Mouse (Mus musculus) CH12.LX (cell line): ENCODE data around the gene Cyp24a1. TPM values are rescaled to one million over a fixed set of nuclear protein-coding genes. Genes with fewer than 3 reads are reported as not detected.

Source experiments
- DNase-seq: peaks from one replicate; pipeline ENCODE4 v3.0.0-alpha.2; 2013; ENCODE audit errors: extremely low read depth
- H3K27ac ChIP-seq: 2 replicates; pipeline ENCODE4 v1.5.1; 2012; ENCODE audit warnings: low read depth, mild to moderate bottlenecking, control low read depth, moderate library complexity; ENCODE audit not compliant: insufficient read depth
- H3K27me3 ChIP-seq: replicated peaks from 2 replicates; pipeline ENCODE3; 2012; ENCODE audit warnings: inconsistent platforms
- H3K36me3 ChIP-seq, 2 experiments: replicated peaks in 1 of 2; 2 replicates each; pipeline versions ENCODE3 to v1.6.1; 2012; ENCODE audit warnings: inconsistent platforms in 1 of 2, low read length in 1 of 2, mild to moderate bottlenecking in 1 of 2, mixed read lengths in 1 of 2, moderate library complexity in 1 of 2; ENCODE audit not compliant: control insufficient read depth in 1 of 2, insufficient read depth in 1 of 2
- H3K4me1 ChIP-seq, 2 experiments: 2 replicates each; pipeline ENCODE4 v1.6.1; 2012; ENCODE audit warnings: inconsistent platforms in 1 of 2, moderate library complexity in 1 of 2; ENCODE audit not compliant: insufficient read depth in 2 of 2, control insufficient read depth in 1 of 2
- H3K4me2 ChIP-seq: 2 replicates; pipeline ENCODE4 v1.6.1; 2012; ENCODE audit warnings: low read depth, mild to moderate bottlenecking, control low read depth; ENCODE audit not compliant: poor library complexity, insufficient read depth, severe bottlenecking
- H3K4me3 ChIP-seq, 3 experiments: fragments of 150-350 bp in 1 of 3; sonication (generic) in 1 of 3; replicated peaks in 1 of 3; 2 replicates each; pipeline versions ENCODE3 to v1.5.1; 2011 to 2012; ENCODE audit warnings: low read depth in 2 of 3, low read length in 2 of 3, mild to moderate bottlenecking in 2 of 3, moderate library complexity in 2 of 3, control low read depth in 1 of 3, improper control_type of control experiment in 1 of 3, inconsistent platforms in 1 of 3, mixed read lengths in 1 of 3; ENCODE audit not compliant: poor library complexity in 1 of 3
- H3K79me2 ChIP-seq: replicated peaks from 2 replicates; pipeline ENCODE4 v1.6.1; 2012; ENCODE audit warnings: mild to moderate bottlenecking, moderate library complexity; ENCODE audit not compliant: control insufficient read depth, poor library complexity, insufficient read depth, severe bottlenecking; ENCODE audit errors: extremely low read depth
- H3K9ac ChIP-seq: 2 replicates; pipeline ENCODE4 v1.6.1; 2012; ENCODE audit warnings: low read depth, mild to moderate bottlenecking, control low read depth, moderate library complexity; ENCODE audit not compliant: insufficient read depth
- H3K9me3 ChIP-seq: replicated peaks from 2 replicates; pipeline ENCODE3; 2012; ENCODE audit warnings: low read length, inconsistent platforms, mixed read lengths
- BHLHE40 ChIP-seq: IDR thresholded peaks from 2 replicates; pipeline ENCODE4 v1.6.1; 2011; ENCODE audit warnings: mild to moderate bottlenecking, low read depth, low read length, improper control_type of control experiment
- CHD2 ChIP-seq: IDR thresholded peaks from 2 replicates; pipeline ENCODE4 v1.6.1; 2011; ENCODE audit warnings: low read length, improper control_type of control experiment
- ELF1 ChIP-seq: IDR thresholded peaks from 2 replicates; pipeline ENCODE4 v1.6.1; 2014; ENCODE audit warnings: low read depth, mild to moderate bottlenecking, inconsistent platforms, low read length, improper control_type of control experiment
- ETS1 ChIP-seq: conservative IDR thresholded peaks from 2 replicates; pipeline ENCODE4 v1.6.1; 2012; ENCODE audit warnings: low read depth, mild to moderate bottlenecking, inconsistent platforms, low read length, improper control_type of control experiment, moderate library complexity
- HCFC1 ChIP-seq: IDR thresholded peaks from 2 replicates; pipeline ENCODE4 v1.6.1; 2012; ENCODE audit warnings: low read depth, mild to moderate bottlenecking, inconsistent platforms, low read length, improper control_type of control experiment
- JUND ChIP-seq: conservative IDR thresholded peaks from 2 replicates; pipeline ENCODE4 v1.6.1; 2011; ENCODE audit warnings: low read depth, low read length, improper control_type of control experiment
- MAFK ChIP-seq: IDR thresholded peaks from 2 replicates; pipeline ENCODE4 v1.6.1; 2011; ENCODE audit warnings: low read length, improper control_type of control experiment; ENCODE audit not compliant: insufficient replicate concordance
- MAX ChIP-seq: IDR thresholded peaks from 2 replicates; pipeline ENCODE4 v1.6.1; 2011; ENCODE audit warnings: low read length, improper control_type of control experiment
- MAZ ChIP-seq: IDR thresholded peaks from 2 replicates; pipeline ENCODE4 v1.6.1; 2012; ENCODE audit warnings: low read depth, mild to moderate bottlenecking, inconsistent platforms, low read length, improper control_type of control experiment, moderate library complexity
- RCOR1 ChIP-seq: conservative IDR thresholded peaks from 2 replicates; pipeline ENCODE4 v1.6.1; 2012; ENCODE audit warnings: low read depth, mild to moderate bottlenecking, inconsistent platforms, low read length, improper control_type of control experiment
- SIN3A ChIP-seq: IDR thresholded peaks from 2 replicates; pipeline ENCODE4 v1.6.1; 2012; ENCODE audit warnings: low read length, improper control_type of control experiment, inconsistent platforms
- TBP ChIP-seq: conservative IDR thresholded peaks from 2 replicates; pipeline ENCODE4 v1.6.1; 2011; ENCODE audit warnings: low read depth, low read length, improper control_type of control experiment
- TCF12 ChIP-seq: IDR thresholded peaks from 2 replicates; pipeline ENCODE4 v1.6.1; 2014; ENCODE audit warnings: low read depth, mild to moderate bottlenecking, inconsistent platforms, low read length, improper control_type of control experiment
- USF2 ChIP-seq: conservative IDR thresholded peaks from 2 replicates; pipeline ENCODE4 v1.6.1; 2011; ENCODE audit warnings: low read depth, low read length, improper control_type of control experiment
- ZKSCAN1 ChIP-seq: IDR thresholded peaks from 2 replicates; pipeline ENCODE4 v1.6.1; 2012; ENCODE audit warnings: low read depth, inconsistent platforms, low read length, improper control_type of control experiment, borderline replicate concordance
- ZNF384 ChIP-seq: IDR thresholded peaks from 2 replicates; pipeline ENCODE4 v1.6.1; 2012; ENCODE audit warnings: low read depth, low read length, improper control_type of control experiment, inconsistent platforms
- dilution Hi-C: fragments of 300-500 bp; cut with MboI; formaldehyde crosslinking; loops from 2 replicates; pipeline ENCODE4 v1.14.3; 2020; ENCODE audit warnings: low sequenced_read_pairs; ENCODE audit not compliant: extremely low pct_unique_long_range_greater_than_20kb, extremely low pct_ligation_motif_present
- in situ Hi-C: fragments of 300-500 bp; cut with MboI; formaldehyde crosslinking; loops from 3 replicates; pipeline ENCODE4 v1.14.3; 2019; ENCODE audit warnings: low sequenced_read_pairs, low pct_ligation_motif_present, low pct_unique_long_range_greater_than_20kb, mixed read lengths
- polyA plus RNA-seq: library from polyadenylated mRNA; unstranded; fragments of >175 nt; gene quantifications from 2 replicates; pipeline ENCODE4 v1.2.1, GENCODE M21; 2012; ENCODE audit warnings: low read depth; ENCODE audit not compliant: insufficient read length
- total RNA-seq, 2 experiments: library from RNA; depleted of rRNA; stranded (reverse); fragments of 300-350 nt in 1 of 2; fragments of >200 nt in 1 of 2; gene quantifications; 2 replicates each; pipeline ENCODE4 v1.2.3; 2012 to 2014

Gene Cyp24a1
- total and polyA plus RNA-seq, 3 experiments, result not detected

DNA sequence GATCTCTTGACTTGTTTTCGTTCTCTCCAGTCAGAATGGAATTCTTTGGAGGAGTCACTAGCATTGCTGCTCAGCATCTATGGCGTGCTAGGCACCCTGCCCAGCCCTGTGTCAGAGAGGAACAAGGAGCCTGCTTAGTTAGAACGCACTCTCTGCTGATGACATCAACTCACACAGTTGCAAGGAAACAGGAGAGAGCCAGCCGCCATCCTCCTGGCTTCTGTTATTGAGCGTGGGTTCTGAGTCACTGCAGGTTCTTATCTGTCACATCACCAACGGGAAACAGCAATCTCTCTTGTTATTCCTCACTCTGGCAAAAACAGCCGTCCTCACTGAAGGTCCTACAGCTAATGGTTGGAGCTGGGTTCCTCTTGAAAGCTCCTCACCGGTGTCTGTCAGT lies 6.4 kb upstream of the Cyp24a1 start:
- Histone ChIP-seq H3K4me2 (0 out of 2 replicates have a peak overlapping the region, but pooled peaks have one; percentile 15), H3K27me3 (peaks cover 37% of the 10 kb centered on the region), H3K4me3 (no peak overlapping the region), H3K9ac (no peak overlapping the region), H3K27ac (no peak overlapping the region), H3K4me1 (peaks cover 5% of the 10 kb centered on the region in 2 experiments), H3K36me3 (no peaks in the 10 kb centered on the region), H3K79me2 (no peaks in the 10 kb centered on the region), H3K9me3 (no peaks in the 10 kb centered on the region)
- TF ChIP-seq TBP (no peak), USF2 (no peak)
- in situ Hi-C loops, result loop anchor here (10.0 to 25.0 kb wide), 4 partner anchors 149 to 1541 kb away; partner anchors contain the start of gene Zfp64
- DNase-seq, result no peak
- dilution Hi-C loops, result no loop called here

DNA sequence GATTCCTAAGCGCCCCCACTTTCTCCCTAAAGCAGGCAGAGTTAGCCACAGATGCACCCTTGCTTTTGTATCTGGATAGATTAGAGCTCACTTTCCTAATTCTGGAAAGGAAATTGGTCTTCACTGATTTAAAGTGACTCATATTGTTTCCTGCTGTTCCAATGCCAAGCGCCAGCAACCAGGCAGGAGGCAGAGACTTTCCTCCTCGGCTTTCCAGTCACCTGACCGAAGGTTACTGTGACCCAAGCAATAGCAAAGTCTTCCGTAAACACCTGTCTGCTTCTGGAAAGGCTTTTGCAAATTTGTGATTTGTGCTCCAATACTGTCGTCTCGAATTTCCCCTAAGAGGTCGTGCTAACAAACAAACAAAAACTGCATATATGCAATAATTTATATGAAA lies 1.1 kb upstream of the Cyp24a1 start:
- Histone ChIP-seq H3K79me2 (no peaks in the 10 kb centered on the region), H3K9me3 (no peaks in the 10 kb centered on the region), H3K27me3 (peaks cover 39% of the 10 kb centered on the region), H3K36me3 (no peaks in the 10 kb centered on the region), H3K4me1 (no peaks in the 10 kb centered on the region), H3K27ac (no peak overlapping the region), H3K4me2 (no peak overlapping the region), H3K9ac (no peak overlapping the region), H3K4me3 (no peak overlapping the region)
- dilution Hi-C loops (no loop called here), in situ Hi-C loops (no loop called here)
- TF ChIP-seq ZNF384, result no peak
- TF ChIP-seq TCF12, result no peak
- no peak for TF ChIP-seq BHLHE40
- no peak for TF ChIP-seq MAZ
- TF ChIP-seq CHD2, result no peak
- TF ChIP-seq ELF1, result no peak
- TF ChIP-seq ETS1, result no peak
- TF ChIP-seq HCFC1, result no peak
- TF ChIP-seq ZKSCAN1, result no peak
- TF ChIP-seq MAX, result no peak
- no peak for TF ChIP-seq SIN3A
- TF ChIP-seq RCOR1, result no peak
- TF ChIP-seq JUND, result no peak
- no peak for TF ChIP-seq MAFK
- DNase-seq, result no peak
